Mouse (Mus musculus) CD4-positive naive resting alpha-beta T cell, adult 76 days (primary cell): ENCODE data around the gene Pfn4. TPM values are rescaled to one million over a fixed set of nuclear protein-coding genes. Genes with fewer than 3 reads are reported as not detected.

ENCODE experiments used
- total RNA-seq: library from RNA; stranded (reverse); gene quantifications from one replicate; pipeline ENCODE4 v1.2.4, GENCODE M21; 2023

The Pfn4 gene
- total RNA-seq: 1.5 TPM

GRCm38 (mm10) chr12:4768492-4769332 lies at the start of gene Pfn4, which contains the start of gene Fam228b:
Pfn4 (plus strand) TSS chr12:4769022.
Fam228b (minus strand) TSS chr12:4769267.

GRCm38 (mm10) chr12:4738031-4738576 lies 30.7 kb upstream of the Pfn4 start, which contains the start of gene Fam228a:
Fam228a (minus strand) TSS chr12:4738430.

GRCm38 (mm10) chr12:4817361-4818101 lies 48.7 kb downstream of the Pfn4 start, which contains the start of gene Sf3b6:
Sf3b6 (plus strand) TSS chr12:4817544.

Other genes with a start within 250 kb of the Pfn4 start
- 196 TPM for gene Itsn2, start 176.4 kb upstream of the Pfn4 start, total RNA-seq
- not detected for gene Gm3625, start 176.1 kb upstream of the Pfn4 start, total RNA-seq
- gene Fam228a, start 30.6 kb upstream of the Pfn4 start, total RNA-seq: not detected
- 4.7 TPM for gene Fam228b, start 245 bp downstream of the Pfn4 start, total RNA-seq
- 154 TPM for gene Sf3b6, start 48.5 kb downstream of the Pfn4 start, total RNA-seq
- not detected for gene Fkbp1b, start 72.6 kb downstream of the Pfn4 start, total RNA-seq
- gene Wdcp, start 74.3 kb downstream of the Pfn4 start, total RNA-seq: 12.6 TPM
- gene Mfsd2b, start 105.3 kb downstream of the Pfn4 start, total RNA-seq: 2.7 TPM
- 26.4 TPM for gene Ubxn2a, start 138.7 kb downstream of the Pfn4 start, total RNA-seq
- gene Atad2b, start 148.3 kb downstream of the Pfn4 start, total RNA-seq: 82.0 TPM